Mouse (Mus musculus) lung, embryonic 14.5 days (tissue): Measurements from ENCODE around the gene 1700092M07Rik. TPM values are rescaled to one million over a fixed set of nuclear protein-coding genes. Genes with fewer than 3 reads are reported as not detected.
"Not testable (repeated sequence)": the region's sequence is repeated elsewhere in the genome, so short reads cannot be mapped to it uniquely, and the experiment has no call there.

Experiments used
- ATAC-seq: fragments of 200-750 bp; cut with Nextera tagmentation; 2 replicates; pipeline ENCODE4 v1.8.0; 2017; ENCODE audit warnings: mild to moderate bottlenecking, moderate TSS enrichment, moderate library complexity; ENCODE audit not compliant: insufficient read depth
- DNase-seq: peaks from one replicate; pipeline ENCODE4 v3.0.0-alpha.2; 2015
- H3K27ac ChIP-seq: fragments of 300-500 bp; sonication (generic); 2 replicates; pipeline ENCODE4 v1.5.1; 2014; ENCODE audit warnings: low read depth, mild to moderate bottlenecking, moderate library complexity
- H3K27me3 ChIP-seq: fragments of 300-500 bp; sonication (generic); 2 replicates; pipeline ENCODE4 v1.6.1; 2014; ENCODE audit warnings: low read length, control low read depth; ENCODE audit not compliant: insufficient read depth
- H3K36me3 ChIP-seq: fragments of 300-500 bp; sonication (generic); 2 replicates; pipeline ENCODE4 v1.6.1; 2014; ENCODE audit warnings: control low read depth; ENCODE audit not compliant: insufficient read depth
- H3K4me1 ChIP-seq: fragments of 300-500 bp; sonication (generic); 2 replicates; pipeline ENCODE4 v1.6.1; 2014; ENCODE audit warnings: antibody characterized with exemption, control low read depth; ENCODE audit not compliant: insufficient read depth
- H3K4me2 ChIP-seq: fragments of 300-500 bp; sonication (generic); 2 replicates; pipeline ENCODE4 v1.6.1; 2014; ENCODE audit warnings: mild to moderate bottlenecking
- H3K4me3 ChIP-seq: fragments of 300-500 bp; sonication (generic); 2 replicates; pipeline ENCODE4 v1.5.1; 2014; ENCODE audit warnings: low read depth, low read length
- H3K9ac ChIP-seq: fragments of 300-500 bp; sonication (generic); 2 replicates; pipeline ENCODE4 v1.6.1; 2014
- H3K9me3 ChIP-seq: fragments of 300-500 bp; sonication (generic); 2 replicates; pipeline ENCODE4 v1.6.1; 2016; ENCODE audit warnings: low read depth, low read length, control low read depth
- CTCF ChIP-seq: IDR thresholded peaks from 2 replicates; pipeline ENCODE4 v1.5.1; 2016; ENCODE audit warnings: antibody characterized with exemption, low read depth
- WGBS: fragments of 180-500 bp; shearing (Covaris S2); extraction: QIAGEN DNeasy Blood & Tissue Kit; methylation state at CpG from one replicate; pipeline ENCODE4 v1.1.7; 2014; 5-methylcytosine and 5-hydroxymethylcytosine counted together
- polyA plus RNA-seq: library from polyadenylated mRNA; unstranded; fragments of >200 nt; fragmentation: Nextera tagmentation; extraction: Ambion mirVana; gene quantifications from 2 replicates; pipeline ENCODE4 v1.2.1, GENCODE M21; 2014

1700092M07Rik gene
- polyA plus RNA-seq, 1 experiment from 2014 or later = 2.3 TPM

DNA sequence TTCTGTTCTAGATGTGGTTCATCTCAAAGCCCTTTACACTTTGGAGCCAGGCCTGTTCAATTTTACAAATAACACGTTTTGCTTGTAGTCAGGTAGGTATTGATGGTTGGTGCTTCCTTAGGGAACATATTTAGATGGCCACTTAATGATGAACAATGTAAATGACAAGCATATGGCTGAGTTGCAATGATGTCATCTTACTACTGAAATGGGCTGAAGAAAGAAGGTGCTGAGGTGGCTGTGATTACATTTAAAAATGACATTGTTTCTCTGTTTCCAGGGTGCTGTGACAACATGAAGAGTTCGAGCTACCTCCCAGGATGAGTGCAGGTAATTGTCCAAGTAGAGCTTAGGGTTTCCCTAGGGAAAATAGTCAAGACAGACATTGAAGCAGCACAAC is 16.1 kb upstream of the 1700092M07Rik start:
- peak overlapping the region; percentile 98 for H3K9ac ChIP-seq
- DNase-seq (no peak), ATAC-seq (no peak)
- no peak for TF ChIP-seq CTCF
- peak overlapping the region; percentile 97 for H3K27ac ChIP-seq
- no peaks in the 10 kb centered on the region for H3K27me3 ChIP-seq
- peaks cover 32% of the 10 kb centered on the region for H3K36me3 ChIP-seq
- peak overlapping the region; percentile 74 for H3K4me3 ChIP-seq
- no peaks in the 10 kb centered on the region for H3K9me3 ChIP-seq
- H3K4me2 ChIP-seq = peak overlapping the region; percentile 97
- H3K4me1 ChIP-seq = peaks cover 12% of the 10 kb centered on the region; the same call in 1 of the 2 replicates
- WGBS = 1% methylated on average over 2 of the region's 2 CpGs

DNA sequence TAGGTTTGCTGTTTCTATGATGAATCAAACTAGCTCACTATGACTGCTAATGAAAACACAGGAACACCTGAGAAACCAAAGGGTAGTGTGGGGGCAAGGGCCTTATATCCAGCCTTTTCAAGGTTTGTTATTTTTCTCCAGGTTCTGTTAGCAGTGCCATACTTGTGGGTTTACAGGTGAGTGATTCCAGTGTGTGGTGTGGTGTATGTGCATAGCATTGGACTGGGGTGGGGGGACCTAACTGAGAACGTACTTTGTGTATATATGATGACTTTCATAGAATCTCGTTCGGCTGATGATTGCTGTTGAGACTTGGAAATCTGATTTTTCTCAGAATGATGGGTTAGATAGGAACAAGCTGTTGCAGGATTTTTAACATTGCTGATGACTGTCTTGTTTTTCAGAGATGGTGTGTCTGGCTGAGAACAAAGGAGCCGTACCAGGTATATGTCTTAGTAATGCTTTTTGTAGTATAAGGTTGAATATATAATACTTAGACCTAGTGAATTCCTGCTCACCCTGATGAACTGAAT is 15.4 kb upstream of the 1700092M07Rik start:
- Histone ChIP-seq H3K27me3 (no peaks in the 10 kb centered on the region), H3K9me3 (no peaks in the 10 kb centered on the region), H3K9ac (peak overlapping the region; percentile 98), H3K27ac (peak overlapping the region; percentile 97; the same call in 1 of the 2 replicates), H3K36me3 (peaks cover 32% of the 10 kb centered on the region), H3K4me2 (peak overlapping the region; percentile 97), H3K4me3 (peak overlapping the region; percentile 74), H3K4me1 (peaks cover 12% of the 10 kb centered on the region; the same call in 1 of the 2 replicates)
- 38% methylated on average over 4 of the region's 4 CpGs for WGBS
- ATAC-seq (no peak), DNase-seq (no peak)
- no peak for TF ChIP-seq CTCF

DNA sequence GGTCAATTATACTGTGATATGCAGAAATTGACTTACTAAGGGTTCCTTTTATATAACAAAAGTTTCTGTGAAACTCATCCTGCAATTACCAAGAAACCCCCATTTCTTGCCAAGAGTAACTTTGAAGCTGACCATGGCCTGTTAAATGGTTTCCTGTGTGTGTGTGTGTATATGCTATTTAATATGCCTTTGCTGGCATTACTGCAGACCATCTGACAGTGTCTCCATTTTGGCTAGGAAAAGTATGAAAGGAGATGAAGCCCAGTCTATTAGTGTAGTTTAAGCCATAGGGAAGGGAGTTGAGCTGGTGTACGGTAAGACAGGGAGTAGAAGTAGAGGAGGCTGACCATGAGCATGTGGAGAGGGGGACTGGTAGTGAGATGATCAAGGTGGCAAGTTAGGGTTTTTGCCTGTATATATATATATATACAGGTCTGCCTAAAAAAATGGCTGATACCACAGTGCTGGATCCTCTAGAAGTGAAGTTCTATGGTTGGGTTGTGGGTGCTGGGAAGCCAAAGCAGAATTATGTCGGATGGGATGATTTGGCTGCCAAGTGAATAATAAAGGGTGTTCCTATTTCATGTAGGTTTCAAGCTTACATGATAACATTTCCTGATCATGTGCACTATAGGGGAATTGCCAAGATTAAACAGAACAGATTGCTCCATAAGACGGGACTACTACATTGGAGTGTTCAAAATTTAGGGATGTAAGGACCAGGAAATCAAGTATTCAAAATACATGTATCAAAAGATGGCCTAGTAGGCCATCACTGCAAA is 13.7 kb upstream of the 1700092M07Rik start:
- H3K4me2 ChIP-seq = peak overlapping the region; percentile 97; the same call in 1 of the 2 replicates
- no peak overlapping the region for H3K9ac ChIP-seq
- DNase-seq (no peak), ATAC-seq (no peak)
- H3K9me3 ChIP-seq = no peaks in the 10 kb centered on the region
- peaks cover 32% of the 10 kb centered on the region for H3K36me3 ChIP-seq
- peak overlapping the region; percentile 74 for H3K4me3 ChIP-seq
- H3K27me3 ChIP-seq = no peaks in the 10 kb centered on the region
- whole genome bisulfite sequencing = 18% methylated on average over 3 of the region's 3 CpGs
- peaks cover 11% of the 10 kb centered on the region; the same call in 1 of the 2 replicates for H3K4me1 ChIP-seq
- no peak overlapping the region for H3K27ac ChIP-seq
- TF ChIP-seq CTCF = no peak

DNA sequence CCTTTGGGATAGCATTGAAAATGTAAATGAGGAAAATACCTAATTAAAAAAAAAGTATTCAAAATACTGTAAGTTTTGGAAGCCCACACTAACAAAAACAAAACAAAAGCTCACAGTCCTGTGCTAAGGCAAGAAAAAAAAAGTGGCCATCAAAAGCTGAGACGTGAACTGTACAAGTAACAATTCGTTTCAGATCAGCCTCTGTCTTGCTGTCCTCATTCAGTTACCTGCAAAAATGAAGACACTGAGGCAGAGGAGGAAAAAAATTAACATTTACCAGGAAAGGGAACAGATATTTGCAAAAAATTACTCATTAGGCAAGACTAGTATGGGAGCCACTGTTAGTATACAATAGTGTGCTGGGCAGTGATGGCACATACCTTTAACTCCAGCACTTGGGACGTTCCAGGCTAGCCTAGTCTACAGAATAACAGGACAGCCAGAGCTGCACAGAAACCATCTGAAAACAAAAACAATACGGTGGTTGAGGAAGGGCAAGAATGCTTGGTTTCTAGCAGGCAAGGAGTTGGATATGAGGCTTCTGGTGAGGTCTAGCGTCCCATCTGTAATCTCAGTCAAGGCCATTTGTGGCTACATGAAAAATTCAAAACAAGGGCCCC is 12.9 kb upstream of the 1700092M07Rik start:
- no peak for TF ChIP-seq CTCF
- ATAC-seq (no peak), DNase-seq (peak; percentile 30)
- Histone ChIP-seq H3K9ac (no peak overlapping the region), H3K9me3 (no peaks in the 10 kb centered on the region), H3K27me3 (no peaks in the 10 kb centered on the region), H3K36me3 (peaks cover 32% of the 10 kb centered on the region), H3K4me1 (0 out of 2 replicates have a peak, but pooled peaks cover 6% of the 10 kb centered on the region), H3K4me3 (no peak overlapping the region), H3K4me2 (no peak overlapping the region), H3K27ac (no peak overlapping the region)
- WGBS = 13% methylated on average over 5 of the region's 5 CpGs

DNA sequence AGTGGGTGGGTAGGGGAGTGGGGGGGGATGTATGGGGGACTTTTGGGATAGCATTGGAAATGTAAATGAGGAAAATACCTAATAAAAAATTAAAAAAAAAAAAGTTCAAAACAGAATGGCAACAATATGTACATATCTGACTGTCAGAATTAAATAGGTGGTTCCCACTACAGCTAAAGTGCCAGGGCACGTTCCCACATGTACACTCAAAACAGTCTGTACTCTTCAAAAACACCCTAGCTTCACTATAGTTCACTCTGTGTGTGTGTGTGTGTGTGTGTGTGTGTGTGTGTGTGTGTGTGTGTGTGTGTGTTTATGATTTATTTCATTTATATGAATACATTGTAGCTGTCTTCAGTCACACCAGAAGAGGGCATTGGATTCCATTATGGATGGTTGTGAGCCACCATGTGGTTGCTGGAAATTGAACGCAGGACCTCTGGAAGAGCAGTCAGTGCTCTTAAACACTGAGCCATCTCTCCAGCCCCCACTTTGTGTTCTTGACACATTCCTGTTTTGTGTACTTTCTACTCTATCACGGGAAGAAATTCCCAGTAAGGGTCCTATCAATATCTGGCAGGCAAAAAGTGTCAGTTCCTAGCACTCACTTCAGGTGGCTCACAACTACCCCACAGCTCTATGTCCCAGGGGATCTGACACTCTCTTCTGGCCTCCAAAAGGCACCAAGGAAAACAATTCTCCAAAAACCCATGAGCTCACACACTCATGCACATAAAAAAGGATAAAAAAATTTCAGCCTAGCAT is 12.0 kb upstream of the 1700092M07Rik start:
- 28% methylated on average over 3 of the region's 3 CpGs for WGBS
- not testable (repeated sequence) for H3K27me3 ChIP-seq, H3K4me3 ChIP-seq, H3K9ac ChIP-seq, H3K4me1 ChIP-seq, ATAC-seq, H3K4me2 ChIP-seq, H3K27ac ChIP-seq, H3K9me3 ChIP-seq, DNase-seq
- H3K36me3 ChIP-seq = peaks cover 32% of the 10 kb centered on the region

DNA sequence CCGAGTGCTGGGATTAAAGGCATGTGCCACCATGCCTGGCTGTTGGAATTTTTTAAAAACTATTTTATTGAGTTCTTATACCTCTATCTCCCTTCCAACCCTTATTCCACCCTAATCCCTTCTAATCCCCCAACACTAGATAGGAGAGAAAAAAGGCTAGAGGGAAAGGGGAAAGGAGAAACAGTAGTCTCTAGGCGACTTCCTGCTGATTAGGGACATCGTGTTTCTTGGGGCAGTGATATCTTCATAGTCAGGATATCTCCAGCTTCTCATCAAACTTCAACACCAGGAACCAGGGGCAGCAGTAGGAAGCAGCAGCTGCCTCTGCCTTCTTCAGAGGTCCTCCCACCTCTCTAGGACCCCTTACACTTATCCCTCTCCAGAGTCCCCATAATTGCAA is 6.2 kb upstream of the 1700092M07Rik start:
- H3K4me1 ChIP-seq = no peaks in the 10 kb centered on the region
- peaks cover 19% of the 10 kb centered on the region for H3K36me3 ChIP-seq
- no peak for ATAC-seq
- H3K9me3 ChIP-seq = no peaks in the 10 kb centered on the region
- H3K9ac ChIP-seq = no peak overlapping the region
- H3K27ac ChIP-seq = no peak overlapping the region
- TF ChIP-seq CTCF = no peak
- H3K4me2 ChIP-seq = no peak overlapping the region
- H3K27me3 ChIP-seq = no peaks in the 10 kb centered on the region
- WGBS = 54% methylated on average over 3 of the region's 3 CpGs
- H3K4me3 ChIP-seq = no peak overlapping the region
- no peak for DNase-seq
